Mouse (Mus musculus): Measurements from ENCODE around the gene Bag1.

Gene Bag1

GRCm38 (mm10) chr4:40948160-40948708 is at the start of gene Bag1, which contains the start of gene Chmp5:
TSS of gene Bag1 (minus strand) at chr4:40948294.
TSS of gene Chmp5 (plus strand) at chr4:40948407.
- peak; percentile 100 for DNase-seq (ENCODE audit: low read depth, low spot score)

GRCm38 (mm10) chr4:40996302-40996701 is 48.2 kb upstream of the Bag1 start:
- no peak for DNase-seq (ENCODE audit: low read depth, low spot score)

- DNase-seq (ENCODE audit: low read depth, low spot score): no peak
These were observed 41.5 kb upstream of the Bag1 start for GRCm38 (mm10) chr4:40989633-40990032.

DNA sequence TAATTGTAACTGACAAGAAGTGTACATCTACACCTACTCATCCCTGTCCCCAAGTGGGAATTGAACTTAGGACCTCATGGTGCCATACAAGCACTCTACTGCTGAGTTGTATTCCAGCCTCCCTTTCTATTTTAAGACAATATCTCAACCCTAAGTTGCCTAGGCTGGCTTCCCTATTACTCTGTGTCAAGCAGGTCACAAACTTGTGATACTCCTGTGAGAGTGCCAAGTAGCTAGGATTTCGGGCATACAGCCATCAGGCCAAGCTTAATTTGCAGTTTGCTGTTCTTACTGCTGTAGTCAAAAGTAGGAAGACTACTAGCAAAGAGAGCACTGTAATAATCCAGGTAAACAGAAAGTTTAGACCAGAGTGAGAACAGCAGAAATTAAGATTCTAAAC is 35.6 kb upstream of the Bag1 start:
- no peak for DNase-seq (ENCODE audit: low read depth, low spot score)

DNA sequence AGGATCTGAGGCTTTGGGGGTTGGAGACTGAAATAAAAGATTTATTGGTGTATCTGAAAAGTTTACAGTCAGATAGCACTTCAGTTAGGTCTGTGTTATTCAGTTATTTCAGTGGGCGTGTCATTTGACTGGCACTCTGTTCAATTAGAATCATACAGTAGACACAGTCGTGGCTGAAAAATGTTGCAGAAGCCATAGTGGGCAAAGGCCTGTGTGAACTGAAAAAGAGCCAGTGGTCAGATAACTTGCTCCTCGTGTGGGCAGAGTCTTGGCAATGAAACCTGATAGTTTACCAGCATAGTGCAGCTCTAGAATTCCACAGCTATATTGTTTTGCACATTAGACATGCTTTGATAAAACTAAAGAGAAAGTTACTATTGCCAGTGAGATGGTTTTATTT is 34.4 kb upstream of the Bag1 start:
- no peak for DNase-seq (ENCODE audit: low read depth, low spot score)

- DNase-seq (ENCODE audit: low read depth, low spot score): no peak
These were observed 31.3 kb upstream of the Bag1 start for GRCm38 (mm10) chr4:40979430-40979829.

GRCm38 (mm10) chr4:40976651-40977050 is 28.6 kb upstream of the Bag1 start:
- DNase-seq (ENCODE audit: low read depth, low spot score): no peak

DNA sequence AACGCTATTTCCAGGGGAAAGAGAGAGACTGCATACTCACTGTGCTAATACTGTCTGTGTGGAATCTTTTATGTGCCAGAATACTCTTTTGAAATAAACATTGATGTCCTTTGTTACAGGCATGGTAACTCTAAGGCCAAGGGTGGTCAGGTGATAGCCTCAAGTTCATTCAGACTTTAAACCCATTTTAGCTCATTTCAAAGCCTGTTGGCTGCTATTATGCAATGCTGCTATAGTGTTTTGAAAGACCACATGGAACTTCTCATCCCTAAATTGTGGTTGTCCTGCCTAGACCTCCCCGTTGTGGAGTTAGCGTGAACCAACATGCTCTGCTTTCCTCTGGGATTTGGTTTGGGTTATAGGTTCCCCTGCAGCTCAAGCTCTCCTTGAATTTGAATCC is 27.6 kb upstream of the Bag1 start:
- no peak for DNase-seq (ENCODE audit: low read depth, low spot score)

- no peak for DNase-seq (ENCODE audit: low read depth, low spot score)
These were observed 25.9 kb upstream of the Bag1 start for GRCm38 (mm10) chr4:40974011-40974410.

DNA sequence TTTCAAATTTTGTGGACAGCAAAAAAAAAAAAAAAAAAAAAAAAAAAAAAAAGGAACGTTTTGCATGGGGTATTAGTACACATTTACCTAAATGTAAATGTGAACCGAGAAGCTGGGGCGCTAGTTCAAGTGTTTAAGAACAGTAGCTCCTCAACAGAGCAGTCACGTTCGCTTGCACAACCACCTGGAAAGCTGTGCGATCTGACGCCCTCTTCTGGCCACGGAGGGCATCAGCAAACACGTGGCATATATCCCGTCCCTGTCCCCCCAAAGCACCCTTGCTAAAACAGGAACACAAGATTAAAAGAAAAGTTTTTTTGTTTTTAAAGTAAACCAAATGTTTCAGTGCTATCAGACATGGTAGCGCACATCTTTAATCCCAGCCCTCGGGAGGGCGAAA is 23.6 kb upstream of the Bag1 start:
- DNase-seq (ENCODE audit: low read depth, low spot score): peak; percentile 61

GRCm38 (mm10) chr4:40970842-40971701 is 23.0 kb upstream of the Bag1 start, which contains the start of gene Nfx1:
TSS of gene Nfx1 (plus strand) at chr4:40970906.
- DNase-seq (ENCODE audit: low read depth, low spot score): peak; percentile 95

- no peak for DNase-seq (ENCODE audit: low read depth, low spot score)
These were observed 22.4 kb upstream of the Bag1 start for GRCm38 (mm10) chr4:40970592-40970841.

GRCm38 (mm10) chr4:40969781-40970591 is 21.9 kb upstream of the Bag1 start:
- no peak for DNase-seq (ENCODE audit: low read depth, low spot score)

GRCm38 (mm10) chr4:40969161-40969560 is 21.1 kb upstream of the Bag1 start:
- DNase-seq (ENCODE audit: low read depth, low spot score): no peak

- no peak for DNase-seq (ENCODE audit: low read depth, low spot score)
These were observed 15.4 kb upstream of the Bag1 start for GRCm38 (mm10) chr4:40963536-40963935.

GRCm38 (mm10) chr4:40955942-40956341 is 7.8 kb upstream of the Bag1 start:
- no peak for DNase-seq (ENCODE audit: low read depth, low spot score)

DNA sequence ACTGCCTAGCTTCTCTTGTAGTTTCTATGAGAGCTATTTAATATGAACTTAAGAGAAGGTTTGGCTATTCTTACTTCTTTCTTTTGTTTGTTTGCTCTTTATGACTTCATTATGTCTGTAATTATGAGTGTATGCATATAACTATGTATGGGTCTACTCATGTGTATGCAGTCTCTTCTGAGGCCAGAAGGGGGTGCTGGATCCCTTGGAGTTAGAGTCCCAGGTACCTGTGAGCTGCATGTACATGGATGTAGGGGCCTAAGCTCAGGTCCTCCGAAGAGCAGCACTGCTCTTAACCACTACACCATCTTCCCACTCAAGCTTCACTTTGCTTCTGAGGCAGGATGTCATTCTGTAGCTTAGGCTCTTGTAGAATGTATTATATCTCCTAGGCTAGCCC is 5.4 kb upstream of the Bag1 start:
- DNase-seq (ENCODE audit: low read depth, low spot score): no peak

GRCm38 (mm10) chr4:40947565-40948159 is 432 bp downstream of the Bag1 start:
- DNase-seq (ENCODE audit: low read depth, low spot score): no peak

GRCm38 (mm10) chr4:40946516-40947121 is 1.5 kb downstream of the Bag1 start:
- DNase-seq (ENCODE audit: low read depth, low spot score): no peak

- DNase-seq (ENCODE audit: low read depth, low spot score): no peak
These were observed 4.4 kb downstream of the Bag1 start for GRCm38 (mm10) chr4:40943651-40944050.

GRCm38 (mm10) chr4:40938793-40939192 is 9.3 kb downstream of the Bag1 start:
- DNase-seq (ENCODE audit: low read depth, low spot score): no peak
